Mouse (Mus musculus): ENCODE measurements at regions not wholly inside any gene's neighbourhood (a gene's known extent, or its start where the extent isn't known, plus 50 kb on each side); places are given as distances from the start of the nearest gene placed in this dataset.
A peak's percentile ranks its signal among the peaks of the same experiment; 100 is the strongest.

- no peak overlapping the region for H3K4me2 ChIP-seq
- H3K9ac ChIP-seq = no peak overlapping the region
- H3K4me3 ChIP-seq = no peak overlapping the region
- H3K27me3 ChIP-seq = 0 out of 2 replicates have a peak, but pooled peaks cover 4% of the 10 kb centered on the region
- H3K27ac ChIP-seq = no peak overlapping the region
- no peaks in the 10 kb centered on the region for H3K9me3 ChIP-seq
- ATAC-seq (ENCODE audit: insufficient number of reproducible peaks, low FRiP score, low TSS enrichment, low read depth) = no peak
- no peaks in the 10 kb centered on the region for H3K36me3 ChIP-seq
- H3K4me1 ChIP-seq = peaks cover 18% of the 10 kb centered on the region
- 79% methylated on average over 21 of the region's 21 CpGs for WGBS
Measured at GRCm38 (mm10) chr3:52601011-52601745, 333.0 kb downstream of the Foxo1 start.

GRCm38 (mm10) chr3:52600581-52600980 lies 332.4 kb downstream of the Foxo1 start:
- Histone ChIP-seq H3K27ac (no peak overlapping the region), H3K4me2 (no peak overlapping the region), H3K9me3 (no peaks in the 10 kb centered on the region), H3K4me3 (no peak overlapping the region), H3K4me1 (peaks cover 18% of the 10 kb centered on the region), H3K27me3 (0 out of 2 replicates have a peak, but pooled peaks cover 2% of the 10 kb centered on the region), H3K9ac (no peak overlapping the region), H3K36me3 (no peaks in the 10 kb centered on the region)
- no peak for ATAC-seq (ENCODE audit: insufficient number of reproducible peaks, low FRiP score, low TSS enrichment, low read depth)
- WGBS = 72% methylated on average over 13 of the region's 13 CpGs

GRCm38 (mm10) chr3:52600146-52600545 lies 332.0 kb downstream of the Foxo1 start:
- Histone ChIP-seq H3K9ac (no peak overlapping the region), H3K4me1 (peaks cover 15% of the 10 kb centered on the region), H3K27me3 (no peaks in the 10 kb centered on the region), H3K9me3 (no peaks in the 10 kb centered on the region), H3K27ac (no peak overlapping the region), H3K4me2 (no peak overlapping the region), H3K36me3 (no peaks in the 10 kb centered on the region), H3K4me3 (no peak overlapping the region)
- 89% methylated on average over 4 of the region's 4 CpGs for WGBS
- no peak for ATAC-seq (ENCODE audit: insufficient number of reproducible peaks, low FRiP score, low TSS enrichment, low read depth)

GRCm38 (mm10) chr3:52586418-52586817 lies 318.3 kb downstream of the Foxo1 start:
- Histone ChIP-seq H3K4me2 (no peak overlapping the region), H3K9ac (no peak overlapping the region), H3K27ac (no peak overlapping the region), H3K27me3 (no peaks in the 10 kb centered on the region), H3K4me1 (no peaks in the 10 kb centered on the region), H3K36me3 (no peaks in the 10 kb centered on the region), H3K9me3 (no peaks in the 10 kb centered on the region), H3K4me3 (no peak overlapping the region)
- ATAC-seq (ENCODE audit: insufficient number of reproducible peaks, low FRiP score, low TSS enrichment, low read depth) = no peak
- 68% methylated on average over 4 of the region's 4 CpGs for WGBS

- Histone ChIP-seq H3K4me3 (no peak overlapping the region), H3K4me2 (no peak overlapping the region), H3K4me1 (0 out of 2 replicates have a peak, but pooled peaks cover 4% of the 10 kb centered on the region), H3K9me3 (no peaks in the 10 kb centered on the region), H3K27me3 (no peaks in the 10 kb centered on the region), H3K9ac (no peak overlapping the region), H3K36me3 (no peaks in the 10 kb centered on the region), H3K27ac (no peak overlapping the region)
- 77% methylated on average over 3 of the region's 3 CpGs for WGBS
- no peak for ATAC-seq (ENCODE audit: insufficient number of reproducible peaks, low FRiP score, low TSS enrichment, low read depth)
Measured at GRCm38 (mm10) chr3:52579917-52580316, 311.8 kb downstream of the Foxo1 start.

GRCm38 (mm10) chr3:52579096-52579495 lies 311.0 kb downstream of the Foxo1 start:
- H3K27me3 ChIP-seq = no peaks in the 10 kb centered on the region
- WGBS = 93% methylated on average over 3 of the region's 3 CpGs
- no peak for ATAC-seq (ENCODE audit: insufficient number of reproducible peaks, low FRiP score, low TSS enrichment, low read depth)
- H3K4me2 ChIP-seq = no peak overlapping the region
- no peaks in the 10 kb centered on the region for H3K36me3 ChIP-seq
- no peaks in the 10 kb centered on the region for H3K9me3 ChIP-seq
- no peak overlapping the region for H3K27ac ChIP-seq
- no peak overlapping the region for H3K9ac ChIP-seq
- 0 out of 2 replicates have a peak, but pooled peaks cover 4% of the 10 kb centered on the region for H3K4me1 ChIP-seq
- H3K4me3 ChIP-seq = no peak overlapping the region

DNA sequence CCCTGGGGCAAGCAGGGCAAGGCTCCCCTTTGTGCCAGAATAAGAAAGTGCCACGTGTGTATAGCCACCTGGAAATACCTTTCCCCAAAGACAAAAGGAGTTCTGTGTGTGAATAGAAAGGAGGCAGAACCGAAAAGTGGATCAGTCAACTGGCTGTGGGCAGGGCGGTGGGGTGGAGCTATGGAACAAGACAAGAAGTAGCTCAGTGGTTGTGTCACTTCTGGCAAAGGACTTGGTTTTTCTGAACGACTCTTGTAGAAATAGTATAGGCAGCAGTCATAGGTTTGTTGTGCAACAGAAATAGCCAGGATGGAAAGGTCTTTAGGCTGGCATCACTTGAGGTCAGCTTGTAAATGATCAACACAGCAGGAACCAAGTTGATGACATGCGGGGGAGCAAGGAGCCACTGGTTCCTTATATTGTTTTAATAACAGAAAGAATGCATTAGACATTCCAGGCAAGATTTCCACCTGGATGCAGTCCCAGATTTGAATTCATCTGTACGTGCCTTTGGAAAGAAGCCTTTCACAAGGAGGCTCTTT lies 308.6 kb downstream of the Foxo1 start:
- WGBS = 49% methylated on average over 6 of the region's 6 CpGs
- no peak overlapping the region for H3K4me2 ChIP-seq
- 0 out of 2 replicates have a peak, but pooled peaks cover 4% of the 10 kb centered on the region for H3K4me1 ChIP-seq
- no peak overlapping the region for H3K4me3 ChIP-seq
- no peak overlapping the region for H3K9ac ChIP-seq
- ATAC-seq (ENCODE audit: insufficient number of reproducible peaks, low FRiP score, low TSS enrichment, low read depth) = no peak
- H3K27me3 ChIP-seq = 0 out of 2 replicates have a peak, but pooled peaks cover 4% of the 10 kb centered on the region
- no peaks in the 10 kb centered on the region for H3K9me3 ChIP-seq
- no peaks in the 10 kb centered on the region for H3K36me3 ChIP-seq
- H3K27ac ChIP-seq = peak overlapping the region; percentile 22; the same call in 1 of the 2 replicates

GRCm38 (mm10) chr3:52575237-52575798 lies 307.2 kb downstream of the Foxo1 start:
- Histone ChIP-seq H3K9ac (no peak overlapping the region), H3K27ac (no peak overlapping the region), H3K4me1 (0 out of 2 replicates have a peak, but pooled peaks cover 4% of the 10 kb centered on the region), H3K27me3 (0 out of 2 replicates have a peak, but pooled peaks cover 9% of the 10 kb centered on the region), H3K4me3 (no peak overlapping the region), H3K9me3 (no peaks in the 10 kb centered on the region), H3K36me3 (no peaks in the 10 kb centered on the region), H3K4me2 (no peak overlapping the region)
- ATAC-seq (ENCODE audit: insufficient number of reproducible peaks, low FRiP score, low TSS enrichment, low read depth) = no peak
- WGBS = 80% methylated on average over 8 of the region's 8 CpGs

DNA sequence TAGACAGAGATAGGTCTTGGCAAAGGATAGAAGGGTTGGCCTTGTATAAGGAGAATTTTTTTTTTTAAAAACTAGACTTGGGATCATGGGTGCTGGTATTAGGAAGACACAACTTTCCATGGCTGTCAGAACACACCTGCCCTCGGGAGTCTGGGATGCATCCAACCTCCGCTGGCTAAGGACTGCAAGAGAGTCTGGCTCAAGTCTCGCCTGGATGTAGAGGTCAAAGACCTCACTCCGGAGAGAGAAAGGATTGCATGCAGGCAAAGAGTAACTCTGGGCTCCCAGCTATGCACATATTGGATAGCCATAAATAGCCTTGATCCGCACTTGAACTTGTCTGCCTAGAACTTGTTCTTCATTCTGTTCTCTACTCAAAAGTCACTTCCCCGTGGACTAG lies 306.2 kb downstream of the Foxo1 start:
- Histone ChIP-seq H3K4me3 (no peak overlapping the region), H3K36me3 (no peaks in the 10 kb centered on the region), H3K27me3 (0 out of 2 replicates have a peak, but pooled peaks cover 9% of the 10 kb centered on the region), H3K4me2 (no peak overlapping the region), H3K4me1 (0 out of 2 replicates have a peak, but pooled peaks cover 4% of the 10 kb centered on the region), H3K9me3 (no peaks in the 10 kb centered on the region), H3K27ac (no peak overlapping the region), H3K9ac (no peak overlapping the region)
- no peak for ATAC-seq (ENCODE audit: insufficient number of reproducible peaks, low FRiP score, low TSS enrichment, low read depth)
- WGBS = 90% methylated on average over 6 of the region's 6 CpGs

- Histone ChIP-seq H3K4me3 (no peak overlapping the region), H3K9ac (no peak overlapping the region), H3K9me3 (no peaks in the 10 kb centered on the region), H3K4me2 (no peak overlapping the region), H3K27me3 (0 out of 2 replicates have a peak, but pooled peaks cover 9% of the 10 kb centered on the region), H3K4me1 (0 out of 2 replicates have a peak, but pooled peaks cover 4% of the 10 kb centered on the region), H3K36me3 (no peaks in the 10 kb centered on the region), H3K27ac (no peak overlapping the region)
- no peak for ATAC-seq (ENCODE audit: insufficient number of reproducible peaks, low FRiP score, low TSS enrichment, low read depth)
- 80% methylated on average over 6 of the region's 6 CpGs for WGBS
Measured at GRCm38 (mm10) chr3:52573806-52574205, 305.7 kb downstream of the Foxo1 start.

DNA sequence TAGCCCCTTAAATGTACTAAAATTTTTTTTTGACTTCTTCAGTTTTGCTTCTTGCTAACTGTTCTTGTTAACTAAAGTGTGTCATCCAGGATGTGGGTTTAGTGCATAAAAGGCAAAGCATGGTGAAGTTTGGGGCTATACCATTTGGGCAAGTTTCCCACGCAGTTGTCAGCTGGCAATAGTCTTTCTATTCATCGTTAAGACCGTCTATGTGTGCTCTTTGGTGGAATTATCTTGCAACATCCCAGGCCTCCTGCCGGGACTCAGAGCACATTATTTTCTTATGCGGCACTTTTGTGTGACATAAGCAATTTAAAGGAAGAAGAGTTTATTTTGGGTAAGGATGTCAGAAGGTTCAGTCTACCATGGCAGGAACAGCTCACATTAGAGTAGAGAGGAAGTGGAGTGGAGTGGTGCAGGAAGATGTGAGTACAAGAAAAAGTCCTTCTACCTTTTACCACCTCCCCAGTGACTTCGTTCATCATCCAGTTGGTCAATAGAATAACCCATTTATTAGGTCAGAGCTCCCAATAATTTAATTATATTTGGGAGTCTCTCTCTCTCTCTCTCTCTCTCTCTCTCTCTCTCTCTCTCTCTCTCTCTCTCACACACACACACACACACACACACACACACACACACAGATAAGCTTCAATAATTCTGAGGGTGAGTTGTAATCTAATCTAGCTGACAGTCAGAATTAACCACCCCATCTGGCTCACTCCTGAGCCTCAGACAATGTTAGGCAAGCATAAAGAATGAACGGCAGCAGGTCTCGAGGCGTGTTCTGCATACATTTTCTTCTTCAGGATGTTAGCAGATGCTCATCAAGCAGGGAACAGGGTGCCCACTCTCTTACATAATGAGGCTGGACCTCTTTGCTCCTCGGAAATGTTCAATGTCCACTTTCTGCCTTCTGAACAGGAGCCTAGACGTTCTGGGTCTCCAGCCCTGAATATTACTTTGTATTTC lies 304.7 kb downstream of the Foxo1 start:
- 82% methylated on average over 11 of the region's 11 CpGs for WGBS
- no peak overlapping the region for H3K9ac ChIP-seq
- H3K27me3 ChIP-seq = 0 out of 2 replicates have a peak, but pooled peaks cover 9% of the 10 kb centered on the region
- no peak overlapping the region for H3K4me2 ChIP-seq
- no peaks in the 10 kb centered on the region for H3K36me3 ChIP-seq
- no peak for ATAC-seq (ENCODE audit: insufficient number of reproducible peaks, low FRiP score, low TSS enrichment, low read depth)
- H3K27ac ChIP-seq = no peak overlapping the region
- H3K9me3 ChIP-seq = no peaks in the 10 kb centered on the region
- 0 out of 2 replicates have a peak, but pooled peaks cover 4% of the 10 kb centered on the region for H3K4me1 ChIP-seq
- no peak overlapping the region for H3K4me3 ChIP-seq
